Mouse (Mus musculus) liver, embryonic 11.5 days (tissue): ENCODE measurements at regions not wholly inside any gene's neighbourhood (a gene's known extent, or its start where the extent isn't known, plus 50 kb on each side); places are given as distances from the start of the nearest gene placed in this dataset.

ENCODE experiments used
- ATAC-seq: fragments of 200-750 bp; cut with Nextera tagmentation; replicated peaks from 2 replicates; pipeline ENCODE4 v1.8.0; 2017; ENCODE audit warnings: moderate number of reproducible peaks, mild to moderate bottlenecking, moderate TSS enrichment, moderate library complexity; ENCODE audit not compliant: low FRiP score
- DNase-seq: peaks from one replicate; pipeline ENCODE4 v3.0.0-alpha.2; 2017; ENCODE audit warnings: low spot score
- H3K27ac ChIP-seq: fragments of 300-500 bp; sonication (generic); 2 replicates; pipeline ENCODE4 v1.5.1; 2014; ENCODE audit warnings: mild to moderate bottlenecking, low read depth, low read length, control low read depth
- H3K27me3 ChIP-seq: fragments of 300-500 bp; sonication (generic); replicated peaks from 2 replicates; pipeline ENCODE4 v1.6.1; 2014; ENCODE audit warnings: low read length, mixed read lengths; ENCODE audit not compliant: control insufficient read depth, insufficient read depth
- H3K36me3 ChIP-seq: fragments of 300-500 bp; sonication (generic); 2 replicates; pipeline ENCODE4 v1.6.1; 2014; ENCODE audit warnings: mild to moderate bottlenecking, low read length, moderate library complexity, mixed read lengths; ENCODE audit not compliant: control insufficient read depth, insufficient read depth
- H3K4me1 ChIP-seq: fragments of 300-500 bp; sonication (generic); replicated peaks from 2 replicates; pipeline ENCODE4 v1.6.1; 2014; ENCODE audit warnings: low read length, mixed read lengths; ENCODE audit not compliant: control insufficient read depth, insufficient read depth
- H3K4me2 ChIP-seq: fragments of 300-500 bp; sonication (generic); 2 replicates; pipeline ENCODE4 v1.6.1; 2014; ENCODE audit warnings: mild to moderate bottlenecking, control low read depth, moderate library complexity
- H3K4me3 ChIP-seq: fragments of 300-500 bp; sonication (generic); 2 replicates; pipeline ENCODE4 v1.5.1; 2014; ENCODE audit warnings: low read depth, low read length, control low read depth
- H3K9ac ChIP-seq: fragments of 300-500 bp; sonication (generic); 2 replicates; pipeline ENCODE4 v1.6.1; 2014; ENCODE audit warnings: low read depth, low read length, control low read depth
- H3K9me3 ChIP-seq: fragments of 300-500 bp; sonication (generic); 2 replicates; pipeline ENCODE4 v1.6.1; 2016; ENCODE audit warnings: low read length, inconsistent platforms, mixed read lengths; ENCODE audit not compliant: control insufficient read depth
- WGBS: fragments of 180-500 bp; shearing (Covaris S2); extraction: QIAGEN DNeasy Blood & Tissue Kit; methylation state at CpG from one replicate; pipeline ENCODE4 v1.1.7; 2014; 5-methylcytosine and 5-hydroxymethylcytosine counted together

DNA sequence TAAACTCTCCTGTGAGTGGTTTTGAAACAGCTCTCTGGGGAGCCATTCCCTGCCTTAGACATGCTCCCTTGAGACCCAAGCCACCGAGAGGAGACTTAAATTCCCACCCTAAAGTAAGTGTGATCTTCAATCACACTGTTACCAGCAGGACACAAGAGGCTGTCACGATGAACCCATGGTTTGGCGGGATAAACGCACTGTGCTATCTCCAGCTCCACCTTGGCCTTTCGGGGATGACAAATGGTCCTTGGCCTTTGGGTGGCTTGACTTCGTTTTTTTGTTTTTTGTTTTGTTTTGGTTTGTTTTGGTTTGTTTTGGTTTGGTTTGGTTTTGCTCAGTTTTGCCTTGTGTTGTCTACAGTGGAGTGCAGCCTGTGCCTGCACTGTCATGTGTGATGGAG, 144.7 kb downstream of the Tomm20 start:
- Histone ChIP-seq H3K27me3 (no peaks in the 10 kb centered on the region), H3K9ac (no peak overlapping the region), H3K9me3 (no peaks in the 10 kb centered on the region), H3K4me1 (peaks cover 15% of the 10 kb centered on the region), H3K27ac (no peak overlapping the region), H3K4me2 (no peak overlapping the region), H3K4me3 (no peak overlapping the region), H3K36me3 (no peaks in the 10 kb centered on the region)
- 51% methylated on average over 6 of the region's 6 CpGs for WGBS
- ATAC-seq (no peak), DNase-seq (no peak)

DNA sequence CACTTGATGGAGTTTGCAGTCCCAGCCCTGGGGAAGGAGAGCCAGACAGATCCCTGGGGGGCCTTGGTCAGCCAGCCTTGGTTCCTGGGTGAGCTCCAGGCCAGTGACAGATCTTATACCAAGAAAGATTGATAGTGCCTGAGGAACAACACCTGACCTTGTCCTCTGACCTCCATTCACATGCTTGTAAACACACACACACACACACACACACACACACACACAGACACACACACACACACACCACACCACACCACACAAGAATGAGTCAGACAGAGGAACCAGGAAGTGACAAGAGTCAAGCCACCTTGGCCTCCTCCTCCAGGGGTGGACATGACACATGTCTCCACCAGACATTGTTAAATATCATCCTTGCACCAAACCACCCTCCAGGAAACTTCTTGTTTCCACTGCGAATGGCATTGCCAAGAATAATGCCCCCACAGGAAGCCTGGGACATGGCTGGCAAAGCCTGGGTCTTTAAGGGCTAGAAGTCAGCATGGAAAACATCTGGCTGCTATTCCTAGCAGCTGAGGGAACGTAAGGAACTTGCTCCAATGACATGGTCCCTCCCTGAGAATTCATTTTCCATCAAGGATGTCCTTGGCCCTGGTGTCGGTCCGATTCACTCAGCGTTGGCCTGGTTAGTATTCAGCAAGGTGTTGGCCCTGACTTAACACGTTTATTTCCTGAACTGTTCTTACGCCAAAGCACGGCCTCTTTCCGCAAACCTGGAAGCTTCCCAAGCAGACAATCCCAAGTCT, 147.9 kb downstream of the Tomm20 start:
- H3K27me3 ChIP-seq = no peaks in the 10 kb centered on the region
- no peak overlapping the region for H3K4me2 ChIP-seq
- no peak overlapping the region for H3K9ac ChIP-seq
- H3K9me3 ChIP-seq = no peaks in the 10 kb centered on the region
- no peaks in the 10 kb centered on the region for H3K4me1 ChIP-seq
- no peak for ATAC-seq
- no peak overlapping the region for H3K27ac ChIP-seq
- no peak overlapping the region for H3K4me3 ChIP-seq
- no peaks in the 10 kb centered on the region for H3K36me3 ChIP-seq
- 81% methylated on average over 9 of the region's 9 CpGs for WGBS
- no peak for DNase-seq

DNA sequence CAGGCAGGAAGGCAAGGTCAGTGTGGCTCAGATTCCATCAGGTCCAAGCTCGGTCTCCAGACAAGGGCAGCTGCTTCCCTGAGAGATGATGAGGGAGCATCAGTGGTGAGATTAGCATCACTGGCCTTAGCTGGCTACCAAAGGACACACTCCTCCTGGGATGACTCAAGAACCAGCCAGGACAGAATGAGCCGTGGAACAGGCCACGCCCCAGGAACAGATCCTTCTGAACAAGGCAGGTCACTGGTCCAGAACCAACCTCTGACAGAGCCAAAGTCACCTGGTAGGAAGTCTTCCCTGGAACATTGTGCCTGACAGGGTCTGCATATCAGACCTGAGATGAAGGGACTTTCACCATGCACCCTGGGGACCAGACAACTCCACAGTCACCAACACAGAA, 152.0 kb downstream of the Tomm20 start:
- Histone ChIP-seq H3K9me3 (no peaks in the 10 kb centered on the region), H3K4me1 (peaks cover 1% of the 10 kb centered on the region; the same call in 1 of the 2 replicates), H3K27ac (no peak overlapping the region), H3K9ac (no peak overlapping the region), H3K36me3 (no peaks in the 10 kb centered on the region), H3K27me3 (no peaks in the 10 kb centered on the region), H3K4me3 (no peak overlapping the region), H3K4me2 (no peak overlapping the region)
- DNase-seq = no peak
- ATAC-seq = no peak
- WGBS = 69% methylated on average over 3 of the region's 3 CpGs

DNA sequence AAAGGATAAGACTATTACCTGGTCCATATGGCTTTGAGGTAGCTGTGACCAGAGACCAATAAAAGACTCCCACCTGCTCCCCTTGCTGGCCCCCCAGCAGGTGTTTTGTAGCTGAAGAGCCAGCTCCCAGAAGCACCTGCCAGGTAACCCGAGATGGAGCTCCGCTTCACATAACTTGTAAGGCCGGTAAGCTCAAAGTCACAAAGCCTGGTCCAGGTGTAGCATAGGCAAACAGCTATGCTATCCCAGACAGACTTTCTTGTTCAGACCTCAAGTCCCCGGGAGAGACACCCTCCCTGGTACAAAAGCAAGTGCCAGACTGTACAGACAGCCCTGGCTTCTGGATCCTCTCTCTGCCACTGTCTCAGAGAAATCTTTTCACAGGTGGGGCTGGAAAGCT, 154.6 kb downstream of the Tomm20 start:
- Histone ChIP-seq H3K4me1 (peaks cover 9% of the 10 kb centered on the region), H3K4me3 (no peak overlapping the region), H3K27ac (no peak overlapping the region), H3K4me2 (no peak overlapping the region), H3K9ac (no peak overlapping the region), H3K9me3 (no peaks in the 10 kb centered on the region), H3K27me3 (no peaks in the 10 kb centered on the region), H3K36me3 (no peaks in the 10 kb centered on the region)
- 81% methylated on average over 4 of the region's 4 CpGs for WGBS
- no peak for DNase-seq
- no peak for ATAC-seq

DNA sequence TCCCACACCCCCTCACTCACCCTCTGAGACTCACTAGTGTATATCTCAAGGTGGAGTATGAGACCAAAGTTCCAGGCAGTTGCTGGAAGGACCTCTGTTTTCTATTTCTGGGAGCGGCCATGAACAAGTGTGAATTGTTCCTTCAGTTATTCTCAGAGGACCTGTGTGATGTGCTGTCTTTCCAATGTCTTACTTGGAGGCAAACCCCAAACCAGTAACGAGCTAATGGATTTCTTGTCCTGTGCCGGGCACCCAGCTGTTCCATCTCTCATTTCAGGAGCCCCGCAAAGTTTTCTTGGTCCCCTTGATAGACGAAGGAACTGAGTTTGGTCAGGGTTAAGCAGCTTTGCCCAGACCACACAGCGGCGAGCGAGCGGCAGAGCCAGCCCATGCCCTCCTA, 155.4 kb downstream of the Tomm20 start:
- Histone ChIP-seq H3K36me3 (no peaks in the 10 kb centered on the region), H3K27me3 (no peaks in the 10 kb centered on the region), H3K9ac (no peak overlapping the region), H3K4me3 (no peak overlapping the region), H3K4me1 (peaks cover 9% of the 10 kb centered on the region), H3K9me3 (peaks cover 2% of the 10 kb centered on the region; the same call in 1 of the 2 replicates), H3K27ac (no peak overlapping the region), H3K4me2 (no peak overlapping the region)
- WGBS = 85% methylated on average over 9 of the region's 9 CpGs
- DNase-seq = no peak
- no peak for ATAC-seq

DNA sequence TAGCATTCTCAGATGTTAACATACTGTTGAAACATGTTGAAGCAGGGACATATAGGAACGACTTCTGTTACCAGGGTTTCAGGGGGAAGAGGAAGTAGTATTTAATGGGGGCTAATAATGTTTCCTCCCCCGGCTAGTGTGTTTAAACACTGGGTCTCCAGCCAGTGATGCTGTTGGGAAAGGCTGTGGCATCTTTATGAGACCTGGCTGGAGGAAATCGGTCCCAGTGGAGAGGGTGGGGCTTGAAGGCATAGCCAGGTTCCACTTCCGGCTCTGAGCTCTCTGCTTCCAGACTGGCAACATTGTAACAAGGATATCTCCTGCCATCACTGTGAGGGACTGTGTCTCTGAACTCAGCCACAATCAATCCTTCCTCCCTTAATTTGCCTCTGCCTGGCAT, 156.6 kb downstream of the Tomm20 start:
- H3K27ac ChIP-seq = no peak overlapping the region
- H3K36me3 ChIP-seq = no peaks in the 10 kb centered on the region

DNA sequence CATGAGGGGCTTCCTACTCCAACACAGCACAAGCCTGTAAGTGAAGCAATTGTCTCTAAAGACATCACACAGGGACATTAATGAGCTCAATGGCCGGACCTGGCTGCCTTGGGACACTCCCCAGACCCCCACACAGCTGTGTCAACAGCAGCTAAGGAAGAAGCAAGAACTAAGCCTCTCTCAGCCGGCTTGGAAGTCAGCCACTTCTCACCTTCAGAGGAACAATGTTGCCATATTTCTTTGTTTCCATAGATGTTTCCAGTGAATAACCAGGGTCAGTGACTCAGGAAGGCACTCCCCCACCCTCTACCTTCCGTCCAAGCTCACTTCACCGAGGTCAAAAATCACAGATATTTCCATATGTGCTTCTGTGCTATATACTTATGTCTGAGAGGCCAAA, 157.0 kb downstream of the Tomm20 start:
- Histone ChIP-seq H3K36me3 (no peaks in the 10 kb centered on the region), H3K4me1 (peaks cover 9% of the 10 kb centered on the region), H3K27ac (no peak overlapping the region; the same call in 1 of the 2 replicates), H3K9ac (no peak overlapping the region), H3K9me3 (peaks cover 2% of the 10 kb centered on the region; the same call in 1 of the 2 replicates), H3K4me3 (no peak overlapping the region), H3K4me2 (no peak overlapping the region), H3K27me3 (no peaks in the 10 kb centered on the region)
- 50% methylated on average over 4 of the region's 4 CpGs for WGBS
- no peak for DNase-seq
- ATAC-seq = no peak

More for the DNA sequence above, 156.6 kb downstream of the Tomm20 start:
- H3K9ac ChIP-seq = no peak overlapping the region
- H3K4me3 ChIP-seq = no peak overlapping the region
- peaks cover 2% of the 10 kb centered on the region; the same call in 1 of the 2 replicates for H3K9me3 ChIP-seq
- H3K4me2 ChIP-seq = no peak overlapping the region
- DNase-seq = no peak
- no peaks in the 10 kb centered on the region for H3K27me3 ChIP-seq
- WGBS = 45% methylated on average over 4 of the region's 4 CpGs
- ATAC-seq = no peak
- H3K4me1 ChIP-seq = peaks cover 9% of the 10 kb centered on the region

DNA sequence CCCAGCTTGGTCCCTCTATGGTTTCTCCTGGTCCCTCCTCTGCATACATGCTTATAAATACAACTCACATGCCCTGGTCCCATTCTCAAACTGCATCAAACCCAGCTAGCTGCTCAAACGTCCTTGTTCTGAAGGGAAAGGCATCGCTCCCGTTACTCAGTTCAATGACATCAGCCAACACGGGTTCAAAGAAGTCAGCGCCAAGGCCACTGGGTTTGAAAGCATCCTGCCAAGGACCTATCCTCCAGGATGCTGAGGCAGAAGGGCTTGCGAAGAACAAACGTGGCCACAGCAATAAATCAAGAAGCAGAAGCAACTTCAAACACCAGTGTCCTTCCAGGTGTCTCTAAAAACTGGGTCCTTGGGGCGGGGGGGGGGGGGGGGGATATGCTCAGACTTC, 158.2 kb downstream of the Tomm20 start:
- Histone ChIP-seq H3K27ac (no peak overlapping the region), H3K4me2 (no peak overlapping the region), H3K9ac (no peak overlapping the region), H3K36me3 (no peaks in the 10 kb centered on the region), H3K9me3 (peaks cover 2% of the 10 kb centered on the region; the same call in 1 of the 2 replicates), H3K27me3 (no peaks in the 10 kb centered on the region), H3K4me1 (peaks cover 9% of the 10 kb centered on the region), H3K4me3 (no peak overlapping the region)
- no peak for ATAC-seq
- 72% methylated on average over 8 of the region's 8 CpGs for WGBS
- no peak for DNase-seq

DNA sequence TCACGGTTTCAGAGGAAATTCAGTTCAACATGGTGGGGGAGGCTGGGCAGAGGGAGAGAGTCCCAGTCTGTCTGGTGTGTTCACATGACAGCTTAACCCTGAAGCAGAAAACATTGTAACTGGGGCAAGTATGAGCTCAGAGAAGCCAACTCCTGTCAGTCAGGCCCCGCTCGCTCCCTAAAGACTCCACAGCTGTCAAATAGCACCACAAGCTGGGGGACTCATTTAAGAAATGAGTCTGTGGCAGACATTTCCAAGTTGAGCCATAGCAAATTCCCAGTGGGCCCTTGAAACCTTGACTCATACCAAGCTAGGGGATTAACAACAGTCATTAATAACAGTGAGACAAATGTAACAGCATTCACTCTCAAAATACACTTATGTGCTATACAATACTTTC, 160.4 kb downstream of the Tomm20 start:
- WGBS = 88% methylated on average over 3 of the region's 3 CpGs
- Histone ChIP-seq H3K4me2 (no peak overlapping the region), H3K4me1 (peaks cover 9% of the 10 kb centered on the region), H3K27me3 (no peaks in the 10 kb centered on the region), H3K36me3 (no peaks in the 10 kb centered on the region), H3K9ac (no peak overlapping the region), H3K4me3 (no peak overlapping the region), H3K9me3 (peaks cover 2% of the 10 kb centered on the region; the same call in 1 of the 2 replicates), H3K27ac (no peak overlapping the region)
- no peak for DNase-seq
- ATAC-seq = no peak
